Mouse (Mus musculus) embryonic facial prominence, embryonic 15.5 days (tissue): ENCODE measurements at regions not wholly inside any gene's neighbourhood (a gene's known extent, or its start where the extent isn't known, plus 50 kb on each side); places are given as distances from the start of the nearest gene placed in this dataset.

Experiments used
- ATAC-seq: fragments of 200-750 bp; cut with Nextera tagmentation; 2 replicates; pipeline ENCODE4 v1.8.0; 2017; ENCODE audit warnings: low read depth, moderate TSS enrichment; ENCODE audit not compliant: insufficient number of reproducible peaks, low FRiP score, low TSS enrichment
- H3K27ac ChIP-seq: fragments of 300-500 bp; sonication (generic); replicated peaks from 2 replicates; pipeline ENCODE4 v1.5.1; 2015; ENCODE audit warnings: mild to moderate bottlenecking, inconsistent platforms
- H3K27me3 ChIP-seq: fragments of 300-500 bp; sonication (generic); 2 replicates; pipeline ENCODE4 v1.6.1; 2015; ENCODE audit warnings: inconsistent platforms
- H3K36me3 ChIP-seq: fragments of 300-500 bp; sonication (generic); 2 replicates; pipeline ENCODE4 v1.6.1; 2015; ENCODE audit warnings: mild to moderate bottlenecking, inconsistent platforms
- H3K4me1 ChIP-seq: fragments of 300-500 bp; sonication (generic); 2 replicates; pipeline ENCODE4 v1.6.1; 2015; ENCODE audit warnings: inconsistent platforms
- H3K4me2 ChIP-seq: fragments of 300-500 bp; sonication (generic); replicated peaks from 2 replicates; pipeline ENCODE4 v1.6.1; 2015; ENCODE audit warnings: mild to moderate bottlenecking, inconsistent platforms
- H3K4me3 ChIP-seq: fragments of 300-500 bp; sonication (generic); replicated peaks from 2 replicates; pipeline ENCODE4 v1.5.1; 2015; ENCODE audit warnings: mild to moderate bottlenecking, inconsistent platforms
- H3K9ac ChIP-seq: fragments of 300-500 bp; sonication (generic); 2 replicates; pipeline ENCODE4 v1.6.1; 2015; ENCODE audit warnings: inconsistent platforms
- H3K9me3 ChIP-seq: fragments of 300-500 bp; sonication (generic); replicated peaks from 2 replicates; pipeline ENCODE4 v1.6.1; 2016; ENCODE audit warnings: inconsistent platforms
- WGBS: fragments of 180-500 bp; shearing (Covaris S2); methylation state at CpG from one replicate; pipeline ENCODE4 v1.1.7; 2015; 5-methylcytosine and 5-hydroxymethylcytosine counted together

- Histone ChIP-seq H3K27ac (no peak overlapping the region), H3K4me1 (no peaks in the 10 kb centered on the region), H3K9me3 (no peaks in the 10 kb centered on the region), H3K4me3 (no peak overlapping the region), H3K9ac (no peak overlapping the region), H3K4me2 (no peak overlapping the region), H3K27me3 (no peaks in the 10 kb centered on the region), H3K36me3 (no peaks in the 10 kb centered on the region)
- WGBS, result 68% methylated on average over 3 of the region's 3 CpGs
- ATAC-seq, result no peak
Measured at GRCm38 (mm10) chr7:67895166-67895565, 57.5 kb upstream of the Igf1r start.

DNA sequence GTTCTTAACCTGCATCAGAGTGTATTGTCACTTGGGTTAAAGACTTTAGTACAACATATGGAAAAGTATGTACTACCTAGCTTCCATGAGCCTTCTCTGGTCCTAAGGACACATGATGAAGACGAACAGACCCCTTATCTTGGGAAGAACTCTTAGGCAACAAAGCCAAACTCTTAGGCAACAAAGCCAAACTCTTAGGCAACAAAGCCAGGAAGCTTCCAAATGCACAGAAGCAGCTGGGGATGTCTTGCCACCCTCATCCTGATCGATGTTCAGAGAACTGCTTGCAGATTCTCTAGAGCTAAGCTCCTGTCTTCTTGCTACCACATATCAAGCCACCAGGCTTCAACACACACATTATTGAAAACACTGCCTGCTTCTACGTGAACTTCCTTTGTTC, 59.7 kb upstream of the Igf1r start:
- Histone ChIP-seq H3K36me3 (no peaks in the 10 kb centered on the region), H3K27me3 (no peaks in the 10 kb centered on the region), H3K4me2 (no peak overlapping the region), H3K27ac (no peak overlapping the region), H3K9ac (no peak overlapping the region), H3K4me3 (no peak overlapping the region), H3K9me3 (no peaks in the 10 kb centered on the region), H3K4me1 (no peaks in the 10 kb centered on the region)
- 51% methylated on average over 3 of the region's 3 CpGs for WGBS
- ATAC-seq, result no peak

GRCm38 (mm10) chr7:67883040-67883439, 69.6 kb upstream of the Igf1r start:
- H3K9me3 ChIP-seq, result no peaks in the 10 kb centered on the region
- H3K27me3 ChIP-seq, result no peaks in the 10 kb centered on the region
- H3K4me3 ChIP-seq, result no peak overlapping the region
- H3K9ac ChIP-seq, result no peak overlapping the region
- 63% methylated on average over 6 of the region's 6 CpGs for whole genome bisulfite sequencing
- no peaks in the 10 kb centered on the region for H3K36me3 ChIP-seq
- H3K27ac ChIP-seq, result no peak overlapping the region
- H3K4me1 ChIP-seq, result no peaks in the 10 kb centered on the region
- no peak for ATAC-seq
- H3K4me2 ChIP-seq, result no peak overlapping the region

DNA sequence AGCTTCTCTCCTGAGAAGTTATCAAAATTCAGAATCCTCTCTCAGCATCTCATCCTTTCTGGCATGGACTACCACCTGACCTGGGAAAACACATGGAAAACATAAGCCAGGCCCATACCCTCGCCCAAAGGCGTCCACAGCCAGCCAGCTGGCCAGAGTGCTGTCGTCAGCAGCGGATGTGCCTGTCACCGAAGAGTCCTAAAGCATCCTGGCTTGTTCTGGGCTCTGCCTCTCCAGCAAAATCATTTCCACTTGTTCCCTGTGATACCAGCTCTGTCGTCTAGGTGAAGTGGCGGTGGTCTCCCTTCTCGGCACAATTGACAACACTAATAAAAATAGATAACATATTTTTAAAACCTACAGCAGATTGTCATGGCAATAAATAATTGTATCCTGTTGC, 70.0 kb upstream of the Igf1r start:
- H3K4me3 ChIP-seq, result no peak overlapping the region
- H3K36me3 ChIP-seq, result no peaks in the 10 kb centered on the region
- H3K9me3 ChIP-seq, result no peaks in the 10 kb centered on the region
- WGBS, result 53% methylated on average over 8 of the region's 8 CpGs
- H3K4me2 ChIP-seq, result no peak overlapping the region
- no peaks in the 10 kb centered on the region for H3K27me3 ChIP-seq
- H3K9ac ChIP-seq, result no peak overlapping the region
- no peak for ATAC-seq
- H3K27ac ChIP-seq, result no peak overlapping the region
- H3K4me1 ChIP-seq, result no peaks in the 10 kb centered on the region

DNA sequence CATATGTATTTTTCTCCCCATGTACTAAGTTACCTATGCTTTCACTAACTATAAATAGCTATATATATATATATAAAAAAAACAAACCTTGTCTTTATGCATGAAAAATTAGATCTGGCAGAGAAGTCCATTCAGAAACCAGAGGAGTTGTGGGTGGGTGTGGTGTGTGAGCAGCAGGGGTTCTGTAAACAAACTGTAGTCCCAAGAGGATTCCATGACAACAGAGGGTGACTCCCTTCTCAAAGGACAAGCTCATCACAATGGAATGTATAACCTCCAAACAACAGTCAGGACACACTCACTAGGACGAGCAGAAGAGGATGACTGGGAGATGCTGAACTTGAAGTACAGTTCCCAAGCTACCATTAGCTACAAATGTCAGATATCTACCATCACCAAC, 74.4 kb upstream of the Igf1r start:
- WGBS, result 30% methylated on average over 1 of the region's 1 CpGs
- no peak for ATAC-seq
- H3K36me3 ChIP-seq, result no peaks in the 10 kb centered on the region

GRCm38 (mm10) chr7:67877587-67877986, 75.0 kb upstream of the Igf1r start:
- Histone ChIP-seq H3K27ac (no peak overlapping the region), H3K9ac (no peak overlapping the region)
- 72% methylated on average over 3 of the region's 3 CpGs for WGBS

More for the DNA sequence above, 74.4 kb upstream of the Igf1r start:
- Histone ChIP-seq H3K9ac (no peak overlapping the region), H3K27ac (no peak overlapping the region), H3K27me3 (no peaks in the 10 kb centered on the region), H3K4me3 (no peak overlapping the region), H3K4me2 (no peak overlapping the region), H3K4me1 (no peaks in the 10 kb centered on the region), H3K9me3 (no peaks in the 10 kb centered on the region)

GRCm38 (mm10) chr7:67854080-67855022, 94.8 kb upstream of the Synm start:
- Histone ChIP-seq H3K4me3 (no peak overlapping the region), H3K27me3 (no peaks in the 10 kb centered on the region), H3K4me1 (peaks cover 5% of the 10 kb centered on the region; the same call in 1 of the 2 replicates), H3K27ac (no peak overlapping the region), H3K9ac (no peak overlapping the region), H3K9me3 (no peaks in the 10 kb centered on the region), H3K36me3 (no peaks in the 10 kb centered on the region), H3K4me2 (no peak overlapping the region)
- ATAC-seq, result peak; percentile 56; the same call in 1 of the 2 replicates
- 46% methylated on average over 14 of the region's 14 CpGs for WGBS

More at GRCm38 (mm10) chr7:67877587-67877986, 75.0 kb upstream of the Igf1r start:
- Histone ChIP-seq H3K36me3 (no peaks in the 10 kb centered on the region), H3K27me3 (no peaks in the 10 kb centered on the region), H3K9me3 (no peaks in the 10 kb centered on the region), H3K4me1 (no peaks in the 10 kb centered on the region), H3K4me3 (no peak overlapping the region), H3K4me2 (no peak overlapping the region)
- ATAC-seq, result no peak

DNA sequence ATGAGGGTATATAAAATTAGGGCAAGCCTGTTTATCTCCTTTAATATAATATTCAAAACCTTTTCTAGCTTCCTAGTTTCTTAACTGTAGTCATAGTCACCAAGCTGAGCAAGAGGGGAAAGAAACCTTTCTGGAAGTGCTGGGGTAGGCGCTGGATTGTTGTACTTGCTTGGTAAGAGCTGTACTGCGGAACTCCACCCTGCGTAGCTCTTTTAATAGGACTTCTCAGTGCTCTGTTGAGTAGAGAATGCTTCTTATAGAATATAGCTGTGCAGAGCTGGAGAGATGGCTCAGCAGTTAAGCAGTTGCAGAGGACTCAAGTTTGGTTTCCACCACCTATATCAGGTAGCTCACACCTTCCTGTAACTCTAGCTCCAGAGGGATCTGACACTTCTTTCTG, 93.3 kb upstream of the Synm start:
- ATAC-seq, result no peak
- Histone ChIP-seq H3K4me3 (no peak overlapping the region), H3K4me2 (no peak overlapping the region), H3K9me3 (no peaks in the 10 kb centered on the region), H3K9ac (no peak overlapping the region), H3K36me3 (no peaks in the 10 kb centered on the region), H3K27me3 (no peaks in the 10 kb centered on the region), H3K27ac (no peak overlapping the region), H3K4me1 (peaks cover 5% of the 10 kb centered on the region; the same call in 1 of the 2 replicates)
- 96% methylated on average over 3 of the region's 3 CpGs for WGBS

- Histone ChIP-seq H3K4me2 (peak overlapping the region; percentile 74), H3K27ac (no peak overlapping the region), H3K36me3 (no peaks in the 10 kb centered on the region), H3K4me3 (peak overlapping the region; percentile 50), H3K27me3 (no peaks in the 10 kb centered on the region; the same call in 1 of the 2 replicates), H3K9ac (peak overlapping the region; percentile 45), H3K4me1 (peaks cover 9% of the 10 kb centered on the region; the same call in 1 of the 2 replicates), H3K9me3 (no peaks in the 10 kb centered on the region)
- ATAC-seq, result no peak
- WGBS, result 5% methylated on average over 7 of the region's 7 CpGs
Measured at GRCm38 (mm10) chr7:67849509-67849862, 89.9 kb upstream of the Synm start.

- 3% methylated on average over 35 of the region's 35 CpGs for WGBS
- Histone ChIP-seq H3K36me3 (no peaks in the 10 kb centered on the region), H3K4me3 (peak overlapping the region; percentile 50), H3K27me3 (no peaks in the 10 kb centered on the region; the same call in 1 of the 2 replicates), H3K4me1 (peaks cover 9% of the 10 kb centered on the region; the same call in 1 of the 2 replicates), H3K27ac (no peak overlapping the region), H3K9me3 (no peaks in the 10 kb centered on the region), H3K4me2 (peak overlapping the region; percentile 74), H3K9ac (peak overlapping the region; percentile 45)
- ATAC-seq, result peak; percentile 85
Measured at GRCm38 (mm10) chr7:67848589-67849508, 89.3 kb upstream of the Synm start.

DNA sequence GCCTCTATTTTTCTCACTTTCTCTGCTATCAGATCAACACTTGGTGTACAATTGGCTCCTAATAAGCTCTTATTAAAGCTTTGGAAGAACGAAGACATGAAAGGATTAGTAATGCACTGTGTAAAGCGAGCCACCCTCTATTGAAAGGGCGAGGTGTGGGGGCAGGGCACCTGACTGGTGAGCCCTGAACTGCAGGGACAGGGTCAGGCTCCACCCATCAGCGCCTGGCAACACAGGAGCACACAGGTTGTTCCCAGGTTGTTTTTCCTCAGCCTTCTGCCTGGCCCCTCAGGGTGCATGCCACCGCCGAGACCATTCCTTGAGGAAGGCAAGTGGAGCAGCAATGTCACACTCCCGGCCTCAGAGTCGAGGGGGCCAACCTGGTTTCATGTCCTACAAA, 87.3 kb upstream of the Synm start:
- Histone ChIP-seq H3K4me1 (peaks cover 11% of the 10 kb centered on the region; the same call in 1 of the 2 replicates), H3K27me3 (no peaks in the 10 kb centered on the region; the same call in 1 of the 2 replicates), H3K4me2 (no peak overlapping the region), H3K36me3 (no peaks in the 10 kb centered on the region), H3K4me3 (no peak overlapping the region), H3K27ac (no peak overlapping the region), H3K9ac (no peak overlapping the region), H3K9me3 (no peaks in the 10 kb centered on the region)
- WGBS, result 11% methylated on average over 8 of the region's 8 CpGs
- ATAC-seq, result peak; percentile 66
